Mouse (Mus musculus) urinary bladder, adult 2 months (tissue): ENCODE results near the gene F10. TPM values are rescaled to one million over a fixed set of nuclear protein-coding genes. Genes with fewer than 3 reads are reported as not detected.

Source experiments
- DNase-seq: peaks from one replicate; pipeline ENCODE4 v3.0.0; 2022; ENCODE audit warnings: low spot score
- polyA plus RNA-seq: library from polyadenylated mRNA; depleted of rRNA; stranded (reverse); fragments of >200 nt; gene quantifications from 2 replicates; pipeline ENCODE4 v1.2.3, GENCODE M21; 2012; rRNA removed

Gene F10
- polyA plus RNA-seq = 0.22 and 0.35 TPM in 2 replicates

- no peak for DNase-seq
These were observed at the start of gene F10 for GRCm38 (mm10) chr8:13037015-13037414. F10 (plus strand) TSS chr8:13037308.

GRCm38 (mm10) chr8:12987571-12987970 lies 49.5 kb upstream of the F10 start:
- DNase-seq = no peak

- no peak for DNase-seq
These were observed 48.2 kb upstream of the F10 start for GRCm38 (mm10) chr8:12988722-12989430.

- DNase-seq = no peak
These were observed 45.7 kb upstream of the F10 start for GRCm38 (mm10) chr8:12991411-12991810.

GRCm38 (mm10) chr8:12994468-12994867 lies 42.6 kb upstream of the F10 start:
- no peak for DNase-seq

- DNase-seq = no peak
These were observed 41.6 kb upstream of the F10 start for GRCm38 (mm10) chr8:12995481-12995880.

- no peak for DNase-seq
These were observed 40.3 kb upstream of the F10 start for GRCm38 (mm10) chr8:12996831-12997275.

- no peak for DNase-seq
These were observed 38.8 kb upstream of the F10 start for GRCm38 (mm10) chr8:12998331-12998730.

- DNase-seq = no peak
These were observed 37.3 kb upstream of the F10 start for GRCm38 (mm10) chr8:12999793-13000192.

GRCm38 (mm10) chr8:13007458-13007857 lies 29.6 kb upstream of the F10 start:
- DNase-seq = no peak

- no peak for DNase-seq
These were observed 26.8 kb upstream of the F10 start for GRCm38 (mm10) chr8:13010313-13010712.

- no peak for DNase-seq
These were observed 17.5 kb upstream of the F10 start for GRCm38 (mm10) chr8:13019560-13019959.

- DNase-seq = no peak
These were observed 15.3 kb upstream of the F10 start for GRCm38 (mm10) chr8:13021830-13022229.

GRCm38 (mm10) chr8:13025487-13026224 lies 11.5 kb upstream of the F10 start, which contains the start of gene F7:
F7 (plus strand) TSS chr8:13026034.
- no peak for DNase-seq

GRCm38 (mm10) chr8:13027615-13028014 lies 9.5 kb upstream of the F10 start:
- no peak for DNase-seq

GRCm38 (mm10) chr8:13028482-13028881 lies 8.6 kb upstream of the F10 start:
- no peak for DNase-seq

GRCm38 (mm10) chr8:13036346-13036812 lies 729 bp upstream of the F10 start:
- DNase-seq = no peak

- DNase-seq = no peak
These were observed 461 bp downstream of the F10 start for GRCm38 (mm10) chr8:13037569-13037968.

GRCm38 (mm10) chr8:13039054-13039453 lies 1.9 kb downstream of the F10 start:
- DNase-seq = no peak

GRCm38 (mm10) chr8:13041459-13041858 lies 4.4 kb downstream of the F10 start:
- no peak for DNase-seq

- DNase-seq = no peak
These were observed 10.5 kb downstream of the F10 start for GRCm38 (mm10) chr8:13047652-13048051.

- no peak for DNase-seq
These were observed 13.4 kb downstream of the F10 start for GRCm38 (mm10) chr8:13050550-13050949.

- DNase-seq = no peak
These were observed 20.2 kb downstream of the F10 start for GRCm38 (mm10) chr8:13057351-13057750.
